Mouse (Mus musculus) liver, postnatal 0 days (tissue): ENCODE data around the gene Methig1.

ENCODE experiments used
- CTCF ChIP-seq: sonication (generic); IDR thresholded peaks from 2 replicates; pipeline ENCODE4 v1.5.1; 2016; ENCODE audit warnings: antibody characterized with exemption, low read depth
- EP300 ChIP-seq: IDR thresholded peaks from 2 replicates; pipeline ENCODE4 v1.6.1; 2016; ENCODE audit warnings: antibody characterized with exemption, low read depth, mild to moderate bottlenecking

- TF ChIP-seq CTCF: no peak
- no peak for TF ChIP-seq EP300
Observed at GRCm38 (mm10) chr15:100415684-100416083, 62.7 kb downstream of the Methig1 start.
